Mouse (Mus musculus) hindbrain, embryonic 12.5 days (tissue): ENCODE data around the gene Sorcs2. TPM values are rescaled to one million over a fixed set of nuclear protein-coding genes. Genes with fewer than 3 reads are reported as not detected.
"Not testable (repeated sequence)": the region's sequence is repeated elsewhere in the genome, so short reads cannot be mapped to it uniquely, and the experiment has no call there.

Source experiments
- ATAC-seq: fragments of 200-750 bp; cut with Nextera tagmentation; 2 replicates; pipeline ENCODE4 v1.8.0; 2017; ENCODE audit warnings: moderate TSS enrichment; ENCODE audit not compliant: low FRiP score
- H3K27ac ChIP-seq: fragments of 300-500 bp; sonication (generic); 2 replicates; pipeline ENCODE4 v1.5.1; 2016; ENCODE audit warnings: mild to moderate bottlenecking
- H3K27me3 ChIP-seq: fragments of 300-500 bp; sonication (generic); 2 replicates; pipeline ENCODE4 v1.6.1; 2016; ENCODE audit warnings: mild to moderate bottlenecking
- H3K36me3 ChIP-seq: fragments of 300-500 bp; sonication (generic); 2 replicates; pipeline ENCODE4 v1.6.1; 2016; ENCODE audit warnings: mild to moderate bottlenecking
- H3K4me1 ChIP-seq: fragments of 300-500 bp; sonication (generic); 2 replicates; pipeline ENCODE4 v1.6.1; 2016
- H3K4me2 ChIP-seq: fragments of 300-500 bp; sonication (generic); replicated peaks from 2 replicates; pipeline ENCODE4 v1.6.1; 2016; ENCODE audit warnings: mild to moderate bottlenecking
- H3K4me3 ChIP-seq: fragments of 300-500 bp; sonication (generic); 2 replicates; pipeline ENCODE4 v1.5.1; 2016; ENCODE audit warnings: mild to moderate bottlenecking
- H3K9ac ChIP-seq: fragments of 300-500 bp; sonication (generic); 2 replicates; pipeline ENCODE4 v1.6.1; 2016; ENCODE audit warnings: mild to moderate bottlenecking, moderate library complexity
- H3K9me3 ChIP-seq: fragments of 300-500 bp; sonication (generic); replicated peaks from 2 replicates; pipeline ENCODE4 v1.6.1; 2016; ENCODE audit warnings: mild to moderate bottlenecking
- WGBS: fragments of 180-500 bp; shearing (Covaris S2); methylation state at CpG from one replicate; pipeline ENCODE4 v1.1.7; 2016; 5-methylcytosine and 5-hydroxymethylcytosine counted together
- polyA plus RNA-seq: library from polyadenylated mRNA; unstranded; fragments of >200 nt; fragmentation: Nextera tagmentation; extraction: Ambion mirVana; gene quantifications from 2 replicates; pipeline ENCODE4 v1.2.1, GENCODE M21; 2016

Gene Sorcs2
- polyA plus RNA-seq, 1 experiment from 2014 or later, result 17.5 TPM

DNA sequence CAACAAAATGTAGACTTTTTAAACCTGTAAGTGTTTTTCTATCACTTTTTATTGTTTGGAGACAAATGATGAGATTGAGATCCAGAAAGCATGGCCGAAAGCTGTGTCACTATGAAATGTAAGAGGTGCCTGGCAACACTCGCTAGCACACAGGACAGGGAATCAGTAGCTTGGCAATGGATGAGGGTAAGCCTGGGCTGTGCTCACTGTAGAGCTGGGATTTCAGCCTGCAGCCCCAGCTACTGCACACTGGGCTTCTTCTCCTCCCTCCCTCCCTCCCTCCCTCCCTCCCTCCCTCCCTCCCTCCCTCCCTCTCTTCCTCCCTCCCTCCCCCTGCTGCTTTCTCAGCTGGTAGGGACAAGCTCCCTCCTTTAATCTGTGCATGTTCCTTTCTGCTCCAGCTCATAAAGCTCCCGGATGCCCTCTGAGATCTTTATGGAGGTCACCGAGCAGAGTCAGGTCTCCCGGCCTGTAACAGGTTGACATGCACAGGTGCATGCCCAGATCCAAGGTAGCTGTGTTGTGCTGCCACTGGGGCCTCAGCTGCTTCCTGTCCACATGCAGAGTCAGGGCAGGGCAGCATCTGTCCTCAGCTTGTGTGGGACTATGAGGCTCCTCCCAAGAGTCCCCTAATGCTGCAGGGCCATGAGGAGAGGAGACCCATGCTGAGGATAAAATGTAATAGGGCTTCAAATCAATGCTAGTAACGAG lies 123.1 kb downstream of the Sorcs2 start:
- H3K36me3 ChIP-seq, result no peaks in the 10 kb centered on the region
- peaks cover 5% of the 10 kb centered on the region; the same call in 1 of the 2 replicates for H3K4me1 ChIP-seq
- no peak overlapping the region for H3K4me3 ChIP-seq
- WGBS, result 73% methylated on average over 6 of the region's 6 CpGs
- H3K4me2 ChIP-seq, result no peak overlapping the region
- ATAC-seq, result no peak
- no peak overlapping the region for H3K9ac ChIP-seq
- H3K9me3 ChIP-seq, result 0 out of 2 replicates have a peak, but pooled peaks cover 4% of the 10 kb centered on the region
- no peaks in the 10 kb centered on the region for H3K27me3 ChIP-seq
- no peak overlapping the region for H3K27ac ChIP-seq

DNA sequence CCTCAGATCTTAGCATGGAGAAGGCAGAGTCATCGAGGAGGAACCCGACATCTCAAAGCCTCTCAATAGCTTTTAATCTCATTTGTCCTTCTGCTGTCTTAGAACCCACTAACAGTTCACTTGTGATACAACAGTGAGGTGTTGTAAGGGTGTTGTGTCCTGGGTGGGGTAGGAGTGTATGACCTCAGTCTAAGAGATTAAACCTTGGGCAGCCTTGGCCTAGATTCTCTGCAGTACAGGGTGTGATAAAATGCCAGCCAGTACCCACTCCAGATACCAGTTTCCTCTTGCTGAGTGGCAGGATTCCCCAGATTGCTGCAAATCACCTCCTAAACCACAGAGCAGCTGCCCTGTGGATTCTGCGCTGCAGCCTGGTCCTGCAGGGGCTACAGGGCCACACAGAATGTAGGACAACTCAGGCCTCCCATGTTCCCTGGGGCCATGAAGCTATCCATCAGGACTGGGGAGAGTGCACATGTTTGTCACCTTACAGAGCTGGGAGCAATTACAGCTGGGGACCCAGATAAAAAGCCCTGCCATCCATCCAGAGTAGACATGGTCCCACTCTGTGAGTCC lies 130.7 kb downstream of the Sorcs2 start:
- H3K4me1 ChIP-seq, result no peaks in the 10 kb centered on the region
- 0 out of 2 replicates have a peak, but pooled peaks cover 4% of the 10 kb centered on the region for H3K9me3 ChIP-seq
- H3K4me2 ChIP-seq, result no peak overlapping the region
- no peak overlapping the region for H3K4me3 ChIP-seq
- 87% methylated on average over 3 of the region's 3 CpGs for WGBS
- no peak overlapping the region for H3K27ac ChIP-seq
- ATAC-seq, result no peak
- no peak overlapping the region for H3K9ac ChIP-seq
- H3K27me3 ChIP-seq, result no peaks in the 10 kb centered on the region
- H3K36me3 ChIP-seq, result no peaks in the 10 kb centered on the region

DNA sequence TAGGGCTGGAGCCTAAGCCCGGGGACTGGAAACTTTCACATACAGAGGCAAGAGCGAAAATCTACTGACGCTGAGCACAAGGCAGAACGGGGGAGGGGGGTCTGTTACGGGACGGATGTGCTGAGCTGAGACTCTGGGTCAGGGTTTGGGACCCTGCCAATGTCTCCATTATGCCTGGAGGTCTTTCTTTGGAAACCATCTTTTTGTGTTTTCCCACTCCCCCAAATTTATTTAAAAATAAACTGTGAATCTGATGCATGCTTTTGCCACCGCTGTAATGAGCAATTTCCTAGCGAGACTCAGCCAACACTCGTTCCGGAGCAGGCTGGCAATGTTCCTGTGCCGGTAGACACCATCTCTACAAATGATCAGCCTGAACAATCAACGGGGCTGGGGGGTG lies 137.1 kb downstream of the Sorcs2 start:
- Histone ChIP-seq H3K9me3 (no peaks in the 10 kb centered on the region), H3K9ac (no peak overlapping the region), H3K4me2 (no peak overlapping the region), H3K4me1 (peaks cover 14% of the 10 kb centered on the region), H3K36me3 (no peaks in the 10 kb centered on the region), H3K27me3 (no peaks in the 10 kb centered on the region), H3K4me3 (no peak overlapping the region), H3K27ac (no peak overlapping the region)
- no peak for ATAC-seq
- 74% methylated on average over 12 of the region's 12 CpGs for WGBS

DNA sequence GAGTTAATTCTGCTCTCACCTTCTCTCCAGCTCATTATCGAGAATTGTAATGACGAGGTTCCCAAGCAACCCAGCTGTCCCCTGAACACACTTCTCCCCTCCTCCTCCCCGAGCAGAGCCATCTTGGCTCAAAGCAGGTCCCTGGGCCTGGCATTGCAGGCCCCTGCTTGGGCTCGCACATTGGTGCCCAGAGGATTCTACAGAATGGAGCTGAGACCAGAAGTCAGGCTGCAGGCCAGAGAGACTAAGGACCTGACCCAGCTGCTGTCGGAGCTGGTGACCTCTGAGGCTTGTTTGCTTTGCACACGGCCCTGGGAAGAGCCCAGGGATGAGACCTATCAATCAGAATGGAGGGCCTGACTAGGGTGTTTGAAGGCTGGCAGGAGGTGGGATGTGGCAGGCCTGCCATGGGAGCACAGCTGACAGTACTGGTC lies 138.2 kb downstream of the Sorcs2 start:
- whole genome bisulfite sequencing, result 38% methylated on average over 6 of the region's 6 CpGs
- Histone ChIP-seq H3K27me3 (no peaks in the 10 kb centered on the region), H3K4me1 (peaks cover 22% of the 10 kb centered on the region), H3K27ac (peak overlapping the region; percentile 0; the same call in 1 of the 2 replicates), H3K4me2 (no peak overlapping the region), H3K36me3 (no peaks in the 10 kb centered on the region), H3K9me3 (no peaks in the 10 kb centered on the region), H3K9ac (no peak overlapping the region), H3K4me3 (no peak overlapping the region)
- peak; percentile 21; the same call in 1 of the 2 replicates for ATAC-seq

DNA sequence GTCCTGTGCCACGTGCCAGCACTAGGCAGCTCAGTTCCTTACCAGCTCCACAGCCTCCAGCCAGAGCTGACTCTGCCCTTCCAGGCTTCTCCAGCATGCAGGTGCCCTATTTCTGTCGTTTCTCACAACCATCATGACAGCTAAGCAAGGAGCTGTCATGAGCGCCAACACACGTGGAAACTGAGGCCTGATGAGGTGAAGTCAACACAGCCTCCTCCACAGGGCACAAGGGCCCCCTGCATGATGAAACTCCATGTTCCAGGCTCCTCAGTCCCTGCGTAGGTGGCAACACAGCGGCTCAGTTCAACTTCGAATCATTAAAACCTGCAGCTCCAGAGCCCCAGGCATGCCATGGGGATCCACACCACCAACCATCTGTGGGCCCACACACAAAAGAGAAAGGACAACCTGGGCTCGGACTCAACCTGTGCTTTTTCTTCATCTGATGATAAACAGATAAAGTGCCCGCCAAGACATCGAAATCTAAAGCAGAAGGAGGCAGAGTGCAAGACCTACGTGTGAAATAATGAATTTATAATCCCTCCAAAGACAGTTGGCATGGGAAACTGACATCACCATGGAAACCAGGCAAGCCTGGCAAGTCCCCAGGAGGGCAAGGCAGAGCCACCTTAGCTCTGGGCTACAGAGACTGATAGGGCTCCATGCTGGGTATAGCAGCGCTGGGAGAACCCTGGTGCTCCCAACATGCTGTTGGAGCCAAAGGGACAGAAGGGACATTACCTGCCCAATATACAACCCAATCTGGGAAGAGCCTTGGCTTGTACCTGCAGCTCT lies 139.4 kb downstream of the Sorcs2 start:
- Histone ChIP-seq H3K27me3 (no peaks in the 10 kb centered on the region), H3K9ac (no peak overlapping the region), H3K4me1 (peaks cover 30% of the 10 kb centered on the region), H3K4me2 (no peak overlapping the region), H3K4me3 (no peak overlapping the region), H3K27ac (no peak overlapping the region), H3K36me3 (no peaks in the 10 kb centered on the region), H3K9me3 (no peaks in the 10 kb centered on the region)
- 88% methylated on average over 12 of the region's 12 CpGs for WGBS
- no peak for ATAC-seq

DNA sequence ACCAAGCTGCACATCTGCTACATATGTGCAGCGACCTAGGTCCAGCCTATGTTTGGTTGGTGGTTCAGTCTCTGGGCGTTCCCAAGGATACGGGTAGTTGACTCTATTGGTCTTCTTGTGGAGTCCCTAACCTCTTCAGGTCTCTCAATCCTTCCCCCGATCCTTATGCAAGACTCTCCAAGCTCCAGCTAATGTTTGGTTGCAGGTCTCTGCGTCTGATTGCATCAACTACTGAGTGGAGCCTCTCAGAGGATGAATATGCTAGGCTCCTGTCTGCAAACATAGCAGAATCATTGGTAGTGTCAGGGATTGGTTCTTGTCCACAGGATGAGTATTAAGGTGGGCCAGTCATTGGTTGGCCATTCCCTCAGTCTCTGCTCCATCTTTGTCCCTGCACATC lies 140.9 kb downstream of the Sorcs2 start:
- Histone ChIP-seq H3K4me3 (no peak overlapping the region), H3K4me2 (no peak overlapping the region), H3K36me3 (no peaks in the 10 kb centered on the region), H3K4me1 (peaks cover 30% of the 10 kb centered on the region), H3K9me3 (no peaks in the 10 kb centered on the region), H3K27me3 (no peaks in the 10 kb centered on the region), H3K9ac (no peak overlapping the region), H3K27ac (no peak overlapping the region)
- 88% methylated on average over 5 of the region's 5 CpGs for WGBS
- no peak for ATAC-seq

DNA sequence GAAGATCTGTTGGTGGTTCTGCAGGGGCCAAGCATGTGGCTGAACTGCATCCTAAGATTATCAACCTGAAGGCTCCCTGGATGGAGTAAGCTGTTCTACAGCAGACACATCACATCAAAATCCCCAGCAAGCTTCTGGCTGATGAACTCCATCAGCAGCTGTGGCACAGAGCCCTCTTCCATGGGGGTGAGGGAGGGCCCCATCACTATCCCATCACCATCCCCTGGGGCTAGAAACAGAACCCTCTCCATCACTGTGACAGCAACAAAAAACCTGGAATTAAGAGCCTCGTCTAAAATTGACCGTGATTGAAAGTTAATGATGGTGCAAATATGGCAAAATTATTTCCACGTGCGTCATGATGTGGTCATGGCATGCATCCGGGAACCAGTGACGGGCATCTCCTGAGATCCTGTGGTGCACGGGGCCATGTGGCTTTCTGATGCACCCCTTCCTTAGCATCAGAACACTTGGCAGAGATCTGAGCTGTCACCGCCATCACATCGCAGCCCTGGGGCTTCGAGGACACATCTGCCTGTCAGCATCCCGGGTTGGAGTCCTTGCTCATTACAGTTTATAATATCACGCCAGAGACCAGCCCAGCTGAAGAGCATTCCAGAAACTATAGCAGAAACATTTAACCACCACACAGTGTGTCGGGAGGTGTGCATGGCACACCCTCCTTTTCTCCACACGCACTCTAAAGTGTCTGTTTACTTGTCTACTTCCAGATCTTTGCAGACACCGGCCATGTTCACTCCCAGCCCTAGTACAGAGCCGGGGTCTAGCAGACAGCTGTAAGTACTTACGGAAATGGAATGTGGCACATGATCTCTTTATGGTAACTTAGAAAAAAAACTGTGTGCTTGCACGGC lies 143.1 kb downstream of the Sorcs2 start:
- no peak overlapping the region for H3K9ac ChIP-seq
- H3K4me1 ChIP-seq, result peaks cover 26% of the 10 kb centered on the region
- H3K27ac ChIP-seq, result 0 out of 2 replicates have a peak overlapping the region, but pooled peaks have one; percentile 12
- ATAC-seq, result no peak; the same call in 1 of the 2 replicates
- no peak overlapping the region for H3K4me2 ChIP-seq
- H3K4me3 ChIP-seq, result no peak overlapping the region
- H3K27me3 ChIP-seq, result no peaks in the 10 kb centered on the region
- H3K36me3 ChIP-seq, result no peaks in the 10 kb centered on the region
- WGBS, result 62% methylated on average over 18 of the region's 18 CpGs
- H3K9me3 ChIP-seq, result no peaks in the 10 kb centered on the region

DNA sequence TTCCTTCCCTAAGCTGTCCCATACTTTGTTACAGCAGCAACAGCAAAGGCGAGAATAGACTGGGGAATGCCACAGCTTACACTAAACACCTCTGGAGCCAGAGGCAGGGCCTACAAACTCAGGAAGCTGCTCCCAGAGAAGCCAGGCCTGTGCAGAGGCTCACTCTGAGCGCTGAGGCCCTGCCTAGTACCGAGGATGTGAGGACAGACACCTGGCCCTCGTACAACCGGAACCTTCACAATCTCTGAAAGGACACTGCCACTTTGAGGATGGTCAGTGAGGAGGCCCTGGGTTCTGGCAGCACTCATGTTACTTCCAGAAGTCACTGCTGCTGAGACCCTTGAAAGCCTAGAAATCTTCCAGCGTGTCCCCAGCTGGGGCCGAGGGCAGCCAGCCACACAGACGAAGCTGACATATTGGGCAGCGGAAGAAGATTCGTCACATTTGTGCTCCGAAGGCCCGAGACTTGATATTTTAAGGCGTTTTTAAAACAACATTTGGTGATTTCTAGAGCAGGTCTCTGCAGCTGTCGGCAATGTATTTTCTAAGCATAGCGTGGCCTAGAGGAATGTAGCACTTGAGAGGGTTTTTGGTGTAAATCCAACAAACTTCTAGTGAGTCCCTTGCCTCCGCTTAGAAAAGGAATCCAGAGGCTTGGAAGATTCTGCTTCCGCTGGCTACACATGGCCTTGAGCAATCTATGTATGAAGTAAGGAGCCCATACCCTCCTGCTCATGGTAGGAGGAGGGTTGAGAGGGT lies 145.0 kb downstream of the Sorcs2 start:
- Histone ChIP-seq H3K4me2 (no peak overlapping the region), H3K36me3 (no peaks in the 10 kb centered on the region), H3K9me3 (no peaks in the 10 kb centered on the region), H3K9ac (no peak overlapping the region), H3K4me3 (no peak overlapping the region), H3K4me1 (peaks cover 21% of the 10 kb centered on the region), H3K27ac (no peak overlapping the region), H3K27me3 (no peaks in the 10 kb centered on the region)
- ATAC-seq, result no peak
- WGBS, result 89% methylated on average over 17 of the region's 17 CpGs

DNA sequence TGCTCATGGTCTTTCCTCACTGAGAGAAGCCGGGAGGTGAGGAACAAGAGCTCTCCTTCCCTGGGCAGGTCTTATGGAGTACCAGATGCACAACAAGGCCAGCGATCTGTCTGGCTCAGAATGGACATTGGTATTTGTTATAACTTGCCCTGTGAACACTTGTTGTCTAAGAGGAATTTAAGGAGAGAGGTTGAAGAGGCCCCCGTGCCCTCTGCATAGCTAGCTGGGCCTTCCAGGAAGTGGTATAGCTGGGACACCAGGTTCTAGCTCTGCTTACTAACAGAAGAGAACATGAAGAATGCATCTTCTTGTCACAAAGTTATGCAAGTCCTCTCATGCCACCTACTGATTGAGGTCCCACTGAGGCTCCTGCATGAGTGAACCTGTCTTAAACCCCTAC lies 149.9 kb downstream of the Sorcs2 start:
- no peaks in the 10 kb centered on the region for H3K9me3 ChIP-seq
- H3K27me3 ChIP-seq, result no peaks in the 10 kb centered on the region
- no peaks in the 10 kb centered on the region for H3K36me3 ChIP-seq
- no peak overlapping the region for H3K27ac ChIP-seq
- no peak overlapping the region for H3K4me2 ChIP-seq
- no peak overlapping the region for H3K9ac ChIP-seq
- 90% methylated on average over 3 of the region's 3 CpGs for WGBS
- H3K4me1 ChIP-seq, result peaks cover 4% of the 10 kb centered on the region; the same call in 1 of the 2 replicates
- no peak for ATAC-seq
- no peak overlapping the region for H3K4me3 ChIP-seq

DNA sequence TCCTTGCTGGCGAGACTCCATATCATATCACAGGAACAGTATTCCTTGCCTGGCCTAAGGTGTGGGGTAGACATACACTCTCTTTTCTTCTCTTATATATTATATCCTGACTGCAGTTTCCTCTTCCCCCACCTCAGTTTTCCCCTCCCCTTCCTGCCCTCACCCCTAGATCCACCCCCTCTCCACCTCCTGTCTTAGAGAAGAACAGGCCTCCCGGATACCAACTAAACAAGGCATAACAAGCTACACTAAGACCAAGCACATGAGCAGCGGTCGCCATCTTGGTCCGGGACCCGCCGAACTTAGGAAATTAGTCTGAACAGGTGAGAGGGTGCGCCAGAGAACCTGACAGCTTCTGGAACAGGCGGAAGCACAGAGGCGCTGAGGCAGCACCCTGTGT lies 160.4 kb downstream of the Sorcs2 start:
- WGBS, result 96% methylated on average over 8 of the region's 10 CpGs
- not testable (repeated sequence) for ATAC-seq, H3K27ac ChIP-seq, H3K9me3 ChIP-seq, H3K36me3 ChIP-seq, H3K4me2 ChIP-seq, H3K4me1 ChIP-seq, H3K27me3 ChIP-seq, H3K9ac ChIP-seq, H3K4me3 ChIP-seq

DNA sequence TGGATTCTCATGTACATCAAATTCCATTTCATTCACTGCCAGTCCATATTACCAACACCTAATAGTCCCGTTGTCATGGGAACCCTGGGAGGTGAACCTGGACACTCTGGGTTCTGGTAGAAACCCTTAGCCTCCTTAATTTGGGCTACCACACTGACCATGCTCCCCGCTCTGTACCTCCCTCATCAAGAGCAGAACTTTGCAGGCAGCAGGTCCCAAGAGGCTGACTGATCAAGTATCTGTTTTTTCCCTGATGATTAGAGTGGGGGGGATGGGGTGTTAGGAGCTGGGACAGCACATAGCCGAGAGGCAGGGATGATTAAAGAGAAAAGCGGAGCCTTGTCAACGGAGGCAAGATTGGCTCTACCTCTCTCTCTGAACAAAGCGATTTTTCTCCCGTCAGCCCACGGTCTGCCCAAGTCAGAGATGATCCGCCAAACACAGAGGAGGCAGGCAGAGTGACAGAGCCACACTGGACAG lies 167.6 kb downstream of the Sorcs2 start:
- WGBS, result 49% methylated on average over 9 of the region's 9 CpGs
- H3K4me1 ChIP-seq, result peaks cover 54% of the 10 kb centered on the region
- peak overlapping the region; percentile 76 for H3K27ac ChIP-seq
- H3K36me3 ChIP-seq, result no peaks in the 10 kb centered on the region
- no peak overlapping the region for H3K4me3 ChIP-seq
- no peak overlapping the region for H3K9ac ChIP-seq
- H3K9me3 ChIP-seq, result no peaks in the 10 kb centered on the region
- H3K27me3 ChIP-seq, result peaks cover under 1% of the 10 kb centered on the region; the same call in 1 of the 2 replicates
- H3K4me2 ChIP-seq, result peak overlapping the region; percentile 15; the same call in 1 of the 2 replicates
- peak; percentile 68 for ATAC-seq
